Mouse (Mus musculus) heart, postnatal 0 days (tissue): ENCODE measurements at regions not wholly inside any gene's neighbourhood (a gene's known extent, or its start where the extent isn't known, plus 50 kb on each side); places are given as distances from the start of the nearest gene placed in this dataset.

Experiments
- CTCF ChIP-seq: IDR thresholded peaks from 2 replicates; pipeline ENCODE4 v1.5.1; 2016; ENCODE audit warnings: antibody characterized with exemption, control low read depth, low read depth
- EP300 ChIP-seq: IDR thresholded peaks from 2 replicates; pipeline ENCODE4 v1.6.1; 2016; ENCODE audit warnings: antibody characterized with exemption, low read depth

DNA sequence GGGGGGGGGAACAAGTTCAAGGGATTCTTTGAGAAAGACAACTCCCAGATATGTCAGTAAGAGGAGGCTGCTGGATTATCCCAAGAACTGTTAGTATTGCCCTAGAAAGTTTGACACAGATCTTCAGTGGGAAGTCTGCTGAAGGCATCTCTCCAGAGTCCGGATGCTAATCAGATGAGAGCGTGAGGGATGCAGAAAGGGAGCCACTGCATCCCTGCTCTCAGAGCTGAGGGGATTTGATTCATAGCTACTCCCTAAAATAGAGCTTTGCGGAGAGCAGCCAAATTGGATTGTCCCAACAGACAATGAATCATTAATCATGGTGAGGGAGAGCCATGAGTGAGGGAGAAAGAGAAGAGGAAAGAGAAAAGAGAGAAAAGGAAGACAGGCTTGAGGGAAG is 408.2 kb downstream of the Pdcd6ip start:
- no peak for TF ChIP-seq CTCF
- TF ChIP-seq EP300, result no peak
